Mouse (Mus musculus) layer of hippocampus, postnatal 14 days (tissue): ENCODE results near the gene Gm18336. TPM values are rescaled to one million over a fixed set of nuclear protein-coding genes. Genes with fewer than 3 reads are reported as not detected.
"Not testable (repeated sequence)": the region's sequence is repeated elsewhere in the genome, so short reads cannot be mapped to it uniquely, and the experiment has no call there.

Experiments
- DNase-seq, 2 experiments: peaks; one replicate each; pipeline ENCODE4 v3.0.0; 2021 to 2022; ENCODE audit warnings: low spot score in 2 of 2, mixed read lengths in 1 of 2
- long read RNA-seq, 2 experiments: library from polyadenylated mRNA; stranded (forward); transcript quantifications; one replicate each; pipeline ENCODE4 v2.0.0; 2021
- total RNA-seq, 2 experiments: library from RNA; stranded (reverse); gene quantifications; 2 replicates each; pipeline ENCODE4 v1.2.3; 2021

The Gm18336 gene
- total RNA-seq, result not detected
- long read RNA-seq, experiment 1, result 0 reads
- long read RNA-seq, experiment 2, result 0 reads

GRCm38 (mm10) chrX:73398636-73399035 lies at the start of gene Gm18336:
Gm18336 (minus strand) TSS chrX:73398736.
- not testable (repeated sequence) for DNase-seq

GRCm38 (mm10) chrX:73441428-73441827 lies 42.9 kb upstream of the Gm18336 start:
- DNase-seq, result no peak

GRCm38 (mm10) chrX:73435252-73435651 lies 36.7 kb upstream of the Gm18336 start, which contains the start of gene Trex2:
Trex2 (minus strand) TSS chrX:73435344.
- DNase-seq, result no peak

DNA sequence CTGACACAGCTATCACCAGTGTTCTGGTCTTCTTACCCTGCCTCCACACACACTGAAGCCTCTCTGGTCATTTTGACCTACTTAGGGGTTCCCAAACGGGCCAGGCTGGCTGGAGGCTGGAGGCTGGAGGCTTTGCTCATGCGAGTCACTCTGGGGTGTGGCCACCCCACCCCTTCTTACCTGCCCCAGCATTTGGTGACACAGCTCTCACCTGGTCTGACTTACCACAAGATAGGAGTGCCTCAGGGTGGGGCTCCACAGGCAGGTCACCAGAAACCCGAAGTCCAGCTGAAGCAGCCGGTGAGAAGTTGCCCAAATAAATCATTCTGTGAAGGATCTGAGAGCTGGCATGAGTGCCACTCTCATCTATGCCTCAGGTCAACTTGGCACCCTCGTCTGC lies 34.3 kb upstream of the Gm18336 start:
- DNase-seq, result no peak

GRCm38 (mm10) chrX:73430036-73430435 lies 31.5 kb upstream of the Gm18336 start:
- peak in 1 of 2 experiments; percentile 17 for DNase-seq

DNA sequence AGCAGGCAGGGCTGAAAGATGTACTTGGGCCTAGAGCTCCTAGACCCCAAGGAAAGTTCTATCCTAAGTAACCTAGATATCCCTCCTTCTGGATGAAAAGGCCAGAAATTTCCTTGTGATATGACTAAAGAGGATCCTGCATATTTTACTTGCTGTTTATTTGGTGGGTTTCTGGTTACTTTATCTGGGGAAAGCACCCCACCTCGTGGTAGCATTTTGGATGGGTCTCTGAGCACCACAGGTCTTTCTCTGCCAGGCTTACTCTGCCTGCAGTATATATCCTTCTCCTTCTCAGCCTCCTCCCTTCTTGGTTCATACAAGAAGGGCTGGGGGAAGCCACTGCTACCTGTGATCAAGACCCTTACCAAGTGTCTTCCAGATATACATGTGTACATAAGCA lies 14.2 kb upstream of the Gm18336 start:
- DNase-seq, result no peak

- DNase-seq, result peak in 1 of 2 experiments; percentile 6
Observed at GRCm38 (mm10) chrX:73410880-73411517, 12.5 kb upstream of the Gm18336 start, which contains the start of gene Zfp92. Zfp92 (plus strand) TSS chrX:73411096.

DNA sequence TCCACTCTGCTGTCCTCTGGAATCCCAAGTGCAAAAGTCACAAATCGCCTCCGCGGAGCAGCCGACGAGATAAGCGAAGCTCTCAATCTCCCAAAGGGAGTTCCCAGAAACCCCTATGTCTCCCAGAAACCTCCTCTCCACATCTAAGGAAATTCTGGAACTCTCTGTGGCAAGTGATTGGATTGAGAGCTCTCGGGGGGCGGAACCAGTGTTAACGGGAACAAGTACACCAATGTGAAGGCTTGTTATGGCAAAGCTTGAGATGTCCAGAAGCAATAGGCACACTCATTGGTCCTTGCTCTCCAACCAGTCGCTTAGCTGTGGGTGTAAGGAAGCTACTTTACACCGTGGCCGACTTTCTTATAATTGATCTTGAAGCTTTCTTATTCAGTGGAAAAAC lies 3.1 kb upstream of the Gm18336 start:
- DNase-seq, result no peak

- no peak for DNase-seq
Observed at GRCm38 (mm10) chrX:73400951-73401350, 2.4 kb upstream of the Gm18336 start.

GRCm38 (mm10) chrX:73396446-73396845 lies 2.1 kb downstream of the Gm18336 start:
- DNase-seq, result no peak

DNA sequence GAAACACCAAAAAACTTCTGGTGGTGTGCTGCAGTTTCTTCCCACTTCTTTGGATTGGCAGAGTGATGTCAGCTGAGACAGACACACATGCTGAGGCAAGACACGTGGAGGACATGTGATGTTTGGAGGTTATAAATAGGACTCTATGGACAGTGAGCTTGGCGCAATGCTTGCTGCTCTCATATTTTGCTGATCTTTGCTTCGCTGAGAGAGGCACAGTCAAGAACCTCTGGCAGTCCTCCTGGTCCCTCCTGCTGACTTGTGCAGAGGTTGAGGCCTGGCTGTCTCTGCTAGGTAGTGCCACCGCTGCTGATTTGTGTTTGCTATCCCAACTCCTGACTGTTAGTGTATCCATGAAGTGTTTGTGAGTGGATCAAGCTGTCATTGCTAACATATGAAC lies 7.1 kb downstream of the Gm18336 start:
- no peak for DNase-seq

DNA sequence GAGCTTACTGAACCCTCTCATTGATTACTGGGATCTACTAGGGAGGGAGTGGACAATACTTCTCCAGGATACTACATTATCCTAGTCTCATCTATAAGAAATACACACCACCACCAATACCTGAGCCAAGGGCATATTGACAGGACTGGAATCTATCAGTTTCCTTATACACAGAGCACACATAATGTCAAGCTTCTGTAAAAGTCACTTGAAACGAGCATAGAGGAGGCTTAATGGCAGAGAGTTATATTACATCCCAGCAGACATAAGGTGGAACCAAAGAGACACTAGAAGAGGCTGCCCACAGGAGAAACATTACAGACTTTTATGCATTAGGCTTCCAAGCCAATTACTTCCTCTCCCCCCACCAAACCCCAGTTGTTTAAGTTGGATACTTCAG lies 13.6 kb downstream of the Gm18336 start:
- no peak for DNase-seq

GRCm38 (mm10) chrX:73384419-73384818 lies 14.1 kb downstream of the Gm18336 start:
- peak; percentile 1 to 2 for DNase-seq

DNA sequence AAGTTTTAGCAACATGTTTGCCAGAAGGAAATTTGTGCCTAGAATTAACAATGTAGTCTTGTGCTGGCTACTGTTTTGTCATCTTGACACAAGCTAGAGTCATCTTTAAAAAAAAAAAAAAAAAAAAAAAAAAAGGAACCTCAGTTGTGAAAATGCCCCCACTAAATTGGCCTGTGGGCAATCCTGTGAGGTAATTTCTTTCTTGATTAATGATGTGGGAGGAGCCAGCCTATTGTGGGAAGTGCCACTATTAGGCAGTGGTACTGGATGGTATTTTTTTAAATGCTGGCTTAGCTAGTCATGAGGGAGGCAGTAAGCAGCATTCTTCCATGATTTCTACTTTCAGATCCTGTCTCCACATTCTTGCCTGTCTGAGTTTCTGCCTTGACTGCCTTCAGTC lies 35.2 kb downstream of the Gm18336 start:
- DNase-seq, result no peak

DNA sequence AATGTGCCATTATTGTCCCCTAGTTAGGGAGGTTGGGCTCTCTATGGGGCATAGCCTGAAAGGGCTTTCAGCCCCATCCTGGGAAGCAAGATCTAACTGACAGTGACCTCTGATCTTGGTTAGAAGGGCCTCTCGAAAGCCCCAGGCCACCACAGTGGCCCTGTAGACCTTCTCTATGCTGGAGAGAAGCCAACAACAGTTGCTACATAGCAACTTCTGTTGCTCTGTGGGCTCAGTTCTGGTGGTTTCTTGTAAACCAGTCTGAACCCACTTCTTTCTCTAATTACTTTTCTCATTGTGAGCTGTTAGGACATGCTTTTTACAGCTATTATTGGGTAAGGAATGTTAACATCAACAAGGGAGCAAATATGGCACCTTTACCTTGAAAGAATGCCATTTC lies 41.8 kb downstream of the Gm18336 start:
- DNase-seq, result no peak

GRCm38 (mm10) chrX:73356163-73356562 lies 42.4 kb downstream of the Gm18336 start:
- no peak for DNase-seq

Other genes with a start within 250 kb of the Gm18336 start
- not detected for gene Xlr5b, start 249.9 kb downstream of the Gm18336 start, total RNA-seq
- gene DXBay18, start 249.3 kb downstream of the Gm18336 start, total RNA-seq, result 1 to 10 TPM in 1 of 2 experiments, not detected in 1; 1.9 TPM
- not detected for gene Spin2d, start 221.7 kb downstream of the Gm18336 start, total RNA-seq
- gene Xlr3b, start 206.5 kb downstream of the Gm18336 start, total RNA-seq, result 10 to 100 TPM in 1 of 2 experiments, 1 to 10 TPM in 1; 1.4 to 14.4 TPM
- 1 to 10 TPM in 1 of 2 experiments, not detected in 1; 1.6 TPM for gene Xlr4b, start 184.4 kb downstream of the Gm18336 start, total RNA-seq
- gene F8a, start 170.4 kb downstream of the Gm18336 start, total RNA-seq, result 10 to 100 TPM; 16.3 to 16.7 TPM
- gene Xlr4c, start 155.6 kb downstream of the Gm18336 start, total RNA-seq, result 1 to 10 TPM in 1 of 2 experiments, not detected in 1; 1.7 TPM
- gene Xlr3c, start 133.3 kb downstream of the Gm18336 start, total RNA-seq, result not detected
- gene Xlr5a, start 105.8 kb downstream of the Gm18336 start, total RNA-seq, result not detected
- not detected for gene Xlr5c, start 105.8 kb downstream of the Gm18336 start, total RNA-seq
- not detected for gene Gm45015, start 61.9 kb downstream of the Gm18336 start, total RNA-seq
- gene Zfp275, start 56.1 kb downstream of the Gm18336 start, total RNA-seq, result 10 to 100 TPM; 11.1 to 11.7 TPM
- 1 to 10 TPM; 2.1 to 3.0 TPM for gene Zfp92, start 12.4 kb upstream of the Gm18336 start, total RNA-seq
- not detected for gene Trex2, start 36.6 kb upstream of the Gm18336 start, total RNA-seq
- 10 to 100 TPM; 10.5 to 11.3 TPM for gene Haus7, start 60.3 kb upstream of the Gm18336 start, total RNA-seq
- gene Bgn, start 84.9 kb upstream of the Gm18336 start, total RNA-seq, result 10 to 100 TPM; 26.1 to 34.2 TPM
- 100 to 1,000 TPM; 134 to 136 TPM for gene Atp2b3, start 104.3 kb upstream of the Gm18336 start, total RNA-seq
- 1 to 10 TPM in 1 of 2 experiments, under 1 TPM in 1; 0.85 to 1.0 TPM for gene Dusp9, start 240.7 kb upstream of the Gm18336 start, total RNA-seq